Mouse (Mus musculus) kidney, postnatal 0 days (tissue): Measurements from ENCODE around the gene Snrpd3. TPM values are rescaled to one million over a fixed set of nuclear protein-coding genes. Genes with fewer than 3 reads are reported as not detected.
"Not testable (repeated sequence)": the region's sequence is repeated elsewhere in the genome, so short reads cannot be mapped to it uniquely, and the experiment has no call there.

ENCODE experiments used
- ATAC-seq: fragments of 200-750 bp; cut with Nextera tagmentation; replicated peaks from 2 replicates; pipeline ENCODE4 v1.8.0; 2017; ENCODE audit warnings: low read depth, moderate number of reproducible peaks, moderate TSS enrichment, moderate library complexity; ENCODE audit not compliant: low FRiP score
- DNase-seq: peaks from one replicate; pipeline ENCODE4 v3.0.0-alpha.2; 2016; ENCODE audit warnings: low spot score
- H3K27ac ChIP-seq: fragments of 300-500 bp; sonication (generic); 2 replicates; pipeline ENCODE4 v1.5.1; 2014; ENCODE audit warnings: mild to moderate bottlenecking
- H3K27me3 ChIP-seq: fragments of 300-500 bp; sonication (generic); 2 replicates; pipeline ENCODE4 v1.6.1; 2014; ENCODE audit warnings: low read length, mixed read lengths; ENCODE audit not compliant: insufficient read depth
- H3K36me3 ChIP-seq: fragments of 300-500 bp; sonication (generic); 2 replicates; pipeline ENCODE4 v1.6.1; 2014; ENCODE audit warnings: low read length, mixed read lengths; ENCODE audit not compliant: insufficient read depth
- H3K4me1 ChIP-seq: fragments of 300-500 bp; sonication (generic); replicated peaks from 2 replicates; pipeline ENCODE4 v1.6.1; 2014; ENCODE audit warnings: antibody characterized with exemption, low read length, mixed read lengths; ENCODE audit not compliant: insufficient read depth
- H3K4me2 ChIP-seq: fragments of 300-500 bp; sonication (generic); 2 replicates; pipeline ENCODE4 v1.6.1; 2014; ENCODE audit warnings: mild to moderate bottlenecking, low read length, moderate library complexity, mixed read lengths
- H3K4me3 ChIP-seq: fragments of 300-500 bp; sonication (generic); replicated peaks from 2 replicates; pipeline ENCODE4 v1.5.1; 2014; ENCODE audit warnings: low read depth, low read length
- H3K9ac ChIP-seq: fragments of 300-500 bp; sonication (generic); 2 replicates; pipeline ENCODE4 v1.6.1; 2014; ENCODE audit warnings: low read depth, low read length
- H3K9me3 ChIP-seq: fragments of 300-500 bp; sonication (generic); replicated peaks from 2 replicates; pipeline ENCODE4 v1.6.1; 2016; ENCODE audit warnings: low read length, inconsistent platforms, mixed read lengths
- CTCF ChIP-seq: IDR thresholded peaks from 2 replicates; pipeline ENCODE4 v1.5.1; 2016; ENCODE audit warnings: antibody characterized with exemption, low read depth, mild to moderate bottlenecking, moderate library complexity
- WGBS: fragments of 180-500 bp; shearing (Covaris S2); extraction: QIAGEN DNeasy Blood & Tissue Kit; methylation state at CpG from one replicate; pipeline ENCODE4 v1.1.7; 2014; 5-methylcytosine and 5-hydroxymethylcytosine counted together
- polyA plus RNA-seq: library from polyadenylated mRNA; unstranded; fragments of >200 nt; fragmentation: Nextera tagmentation; extraction: Ambion mirVana; gene quantifications from 2 replicates; pipeline ENCODE4 v1.2.1, GENCODE M21; 2015

The Snrpd3 gene
- polyA plus RNA-seq, 1 experiment from 2014 or later: 113 TPM

DNA sequence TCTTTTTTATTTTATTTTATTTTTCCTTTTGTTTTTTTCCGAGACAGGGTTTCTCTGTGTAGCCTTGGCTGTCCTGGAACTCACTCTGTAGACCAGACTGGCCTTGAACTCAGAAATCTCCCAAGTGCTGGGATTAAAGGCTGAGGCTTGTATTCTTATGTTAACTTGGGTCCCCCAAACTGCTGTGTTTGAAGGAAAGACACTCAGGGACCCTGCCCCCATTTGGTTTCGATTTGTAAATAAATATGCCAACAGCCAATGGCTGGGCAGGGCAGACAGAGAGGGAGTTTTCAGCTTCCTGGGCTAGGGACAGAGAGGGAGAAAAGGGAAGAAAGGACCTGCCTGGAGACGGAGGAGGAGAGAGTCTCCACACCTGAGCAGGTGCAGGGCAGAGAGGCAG, 17.6 kb upstream of the Snrpd3 start:
- Histone ChIP-seq H3K4me3 (no peak overlapping the region), H3K27ac (no peak overlapping the region), H3K9ac (no peak overlapping the region), H3K27me3 (no peaks in the 10 kb centered on the region), H3K4me1 (no peaks in the 10 kb centered on the region), H3K36me3 (no peaks in the 10 kb centered on the region), H3K4me2 (no peak overlapping the region), H3K9me3 (no peaks in the 10 kb centered on the region)
- WGBS: 48% methylated on average over 3 of the region's 3 CpGs
- ATAC-seq: no peak
- no peak for TF ChIP-seq CTCF
- DNase-seq: no peak

DNA sequence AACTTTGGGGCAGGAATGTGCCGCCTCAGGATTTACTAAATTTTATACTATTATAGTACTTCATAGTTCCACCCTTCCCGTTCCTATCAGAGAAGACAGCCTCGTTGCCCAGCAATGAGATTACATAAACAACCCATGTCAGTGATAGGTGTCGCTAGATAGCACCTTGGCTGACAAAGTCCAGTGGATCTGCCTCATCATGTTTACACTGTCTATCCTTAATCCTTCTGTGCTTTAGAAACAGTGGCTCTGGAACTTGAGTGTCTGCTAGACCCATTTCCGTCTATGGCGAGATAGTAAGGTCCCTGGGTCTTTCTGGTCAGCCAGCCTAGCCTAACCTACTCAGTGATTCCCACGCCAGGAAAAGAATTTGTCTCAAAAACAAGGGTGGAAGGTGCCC, 17.0 kb upstream of the Snrpd3 start:
- 64% methylated on average over 7 of the region's 7 CpGs for WGBS
- ATAC-seq: no peak
- no peak overlapping the region for H3K4me3 ChIP-seq

DNA sequence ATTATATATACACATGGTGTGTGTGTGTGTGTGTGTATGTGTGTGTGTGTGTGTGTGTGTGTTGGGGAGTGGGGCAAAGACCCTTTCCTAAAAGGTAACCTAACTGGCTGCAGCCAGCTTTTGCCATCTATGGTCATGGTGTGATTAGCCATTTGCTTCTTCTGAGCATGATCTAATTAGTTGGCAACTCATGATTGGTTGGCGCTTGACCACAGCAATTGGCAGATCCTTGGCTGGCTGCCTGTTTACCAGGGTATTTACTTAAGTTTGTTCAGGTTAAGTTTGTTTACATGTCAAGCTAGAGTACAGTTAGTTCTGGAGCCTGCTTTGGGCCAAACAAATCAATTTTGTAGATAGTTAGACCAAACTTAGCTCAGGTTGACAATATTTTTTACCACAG, 15.7 kb upstream of the Snrpd3 start:
- H3K4me3 ChIP-seq: no peak overlapping the region
- TF ChIP-seq CTCF: no peak
- no peaks in the 10 kb centered on the region for H3K27me3 ChIP-seq
- 0 out of 2 replicates have a peak, but pooled peaks cover 1% of the 10 kb centered on the region for H3K36me3 ChIP-seq
- ATAC-seq (no peak), DNase-seq (no peak)
- H3K27ac ChIP-seq: no peak overlapping the region
- 96% methylated on average over 1 of the region's 1 CpGs for WGBS
- no peaks in the 10 kb centered on the region for H3K9me3 ChIP-seq
- H3K9ac ChIP-seq: no peak overlapping the region
- no peaks in the 10 kb centered on the region for H3K4me1 ChIP-seq
- H3K4me2 ChIP-seq: no peak overlapping the region

More for the DNA sequence above, 17.0 kb upstream of the Snrpd3 start:
- TF ChIP-seq CTCF: no peak
- H3K36me3 ChIP-seq: no peaks in the 10 kb centered on the region
- H3K27ac ChIP-seq: no peak overlapping the region
- no peaks in the 10 kb centered on the region for H3K4me1 ChIP-seq
- no peak for DNase-seq
- H3K27me3 ChIP-seq: no peaks in the 10 kb centered on the region
- H3K9me3 ChIP-seq: no peaks in the 10 kb centered on the region
- no peak overlapping the region for H3K4me2 ChIP-seq
- H3K9ac ChIP-seq: no peak overlapping the region

DNA sequence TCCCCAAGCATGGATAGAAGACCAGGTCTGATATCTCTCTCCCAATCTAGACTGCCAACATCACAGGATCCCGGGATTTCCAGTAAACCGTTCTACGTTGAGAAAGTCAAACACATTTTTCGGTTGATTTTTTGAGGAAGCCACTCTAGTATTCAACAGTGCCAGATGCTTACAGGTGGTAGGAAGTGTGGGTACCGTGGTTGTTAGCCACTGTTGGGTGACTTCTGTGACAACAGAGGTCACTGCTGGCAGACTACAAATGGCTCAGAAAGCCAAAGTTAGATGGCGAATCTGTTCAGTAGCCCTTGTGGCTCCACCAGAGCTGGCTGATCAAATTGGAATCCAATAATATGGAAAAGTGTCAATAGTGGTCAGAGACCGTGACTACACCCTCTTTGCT, 13.7 kb upstream of the Snrpd3 start:
- Histone ChIP-seq H3K4me2 (no peak overlapping the region), H3K9ac (no peak overlapping the region), H3K27ac (no peak overlapping the region), H3K9me3 (no peaks in the 10 kb centered on the region), H3K4me3 (no peak overlapping the region), H3K27me3 (no peaks in the 10 kb centered on the region), H3K36me3 (peaks cover 17% of the 10 kb centered on the region), H3K4me1 (no peaks in the 10 kb centered on the region)
- DNase-seq: no peak
- TF ChIP-seq CTCF: no peak
- no peak for ATAC-seq
- WGBS: 92% methylated on average over 7 of the region's 7 CpGs

- H3K9me3 ChIP-seq: no peaks in the 10 kb centered on the region
- DNase-seq (no peak), ATAC-seq (no peak)
- H3K9ac ChIP-seq: no peak overlapping the region
- H3K4me1 ChIP-seq: no peaks in the 10 kb centered on the region
- WGBS: 84% methylated on average over 8 of the region's 8 CpGs
- H3K4me2 ChIP-seq: no peak overlapping the region
- H3K36me3 ChIP-seq: peaks cover 24% of the 10 kb centered on the region
- TF ChIP-seq CTCF: no peak
- H3K27me3 ChIP-seq: no peaks in the 10 kb centered on the region
- no peak overlapping the region for H3K27ac ChIP-seq
- no peak overlapping the region for H3K4me3 ChIP-seq
Measured at GRCm38 (mm10) chr10:75504234-75505129, 12.9 kb upstream of the Snrpd3 start.

DNA sequence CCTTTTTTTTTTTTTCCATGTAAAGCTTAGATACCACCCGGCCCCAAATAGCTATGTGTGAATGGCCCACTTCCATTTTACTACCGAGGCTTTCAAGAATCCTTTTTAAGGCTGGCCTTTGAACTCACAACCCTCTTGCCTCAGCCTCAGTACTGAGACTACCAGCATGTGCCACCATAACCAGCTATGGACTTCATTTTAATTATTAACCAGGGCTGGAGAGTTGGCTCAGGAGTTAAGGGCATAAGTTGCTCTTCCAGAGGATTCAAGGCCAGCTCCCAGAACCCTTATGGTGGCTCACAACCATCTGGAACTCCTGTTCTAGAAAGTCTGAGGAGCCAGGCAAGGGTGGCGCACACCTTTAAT, 12.2 kb upstream of the Snrpd3 start:
- Histone ChIP-seq H3K27ac (no peak overlapping the region), H3K9ac (no peak overlapping the region), H3K9me3 (no peaks in the 10 kb centered on the region), H3K4me3 (no peak overlapping the region), H3K36me3 (peaks cover 30% of the 10 kb centered on the region), H3K4me2 (no peak overlapping the region), H3K27me3 (no peaks in the 10 kb centered on the region), H3K4me1 (no peaks in the 10 kb centered on the region)
- WGBS: 56% methylated on average over 3 of the region's 3 CpGs
- ATAC-seq: no peak
- no peak for DNase-seq
- no peak for TF ChIP-seq CTCF

DNA sequence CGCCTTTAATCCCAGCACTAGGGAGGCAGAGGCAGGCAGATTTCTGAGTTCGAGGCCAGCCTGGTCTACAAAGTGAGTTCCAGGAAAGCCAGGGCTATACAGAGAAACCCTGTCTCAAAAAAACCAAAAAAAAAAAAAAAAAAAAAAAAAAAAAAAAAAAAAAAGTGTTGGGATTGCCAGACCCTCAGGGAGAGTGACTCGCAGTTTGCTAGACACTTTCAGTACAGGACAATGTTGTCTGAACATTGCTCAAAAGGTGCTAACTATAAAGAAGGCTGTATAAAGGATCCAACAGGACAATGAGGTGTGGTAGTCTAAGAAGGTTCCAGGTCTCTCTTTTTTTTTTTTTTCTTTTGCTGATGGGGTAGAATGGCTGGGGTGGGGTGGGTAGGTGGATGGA, 11.4 kb upstream of the Snrpd3 start:
- DNase-seq, H3K27ac ChIP-seq, H3K4me3 ChIP-seq, H3K4me2 ChIP-seq, H3K4me1 ChIP-seq, H3K9ac ChIP-seq, H3K9me3 ChIP-seq, ATAC-seq, H3K27me3 ChIP-seq: not testable (repeated sequence)
- 98% methylated on average over 3 of the region's 3 CpGs for WGBS
- H3K36me3 ChIP-seq: peaks cover 38% of the 10 kb centered on the region
